Mouse (Mus musculus): Measurements from ENCODE around the gene Rpl37a. TPM values are rescaled to one million over a fixed set of nuclear protein-coding genes. Genes with fewer than 3 reads are reported as not detected.
A peak's percentile ranks its signal among the peaks of the same experiment; 100 is the strongest.

Rpl37a gene
- total and polyA plus RNA-seq, 3 experiments, result 364 to 661 (median 570) TPM

GRCm38 (mm10) chr1:72728781-72729180, 17.7 kb downstream of the Rpl37a start:
- Histone ChIP-seq H3K27me3 (ENCODE audit: control insufficient read depth, insufficient read depth, low read length) (no peaks in the 10 kb centered on the region), H3K4me3 (no peak overlapping the region), H3K9ac (ENCODE audit: low read depth, low read length) (no peak overlapping the region), H3K79me2 (replicated peaks; ENCODE audit: control insufficient read depth, insufficient read depth, low read length) (no peaks in the 10 kb centered on the region), H3K4me1 (ENCODE audit: control insufficient read depth, insufficient read depth, low read length) (no peaks in the 10 kb centered on the region), H3K27ac (no peak overlapping the region), H3K36me3 (ENCODE audit: control insufficient read depth, insufficient read depth, low read length) (no peaks in the 10 kb centered on the region)
- 87% methylated on average over 4 of the region's 4 CpGs for WGBS
- TF ChIP-seq POLR2A (IDR thresholded peaks at IDR 0.05; ENCODE audit: insufficient read depth, low read depth, low read length) (no peak), EP300 (IDR thresholded peaks at IDR 0.05; ENCODE audit: insufficient read depth, low read depth, low read length) (no peak), CTCF (IDR thresholded peaks at IDR 0.05) (no peak)
- intact Hi-C loops (cut with DNase I), result no loop called here
- DNase-seq, result no peak

DNA sequence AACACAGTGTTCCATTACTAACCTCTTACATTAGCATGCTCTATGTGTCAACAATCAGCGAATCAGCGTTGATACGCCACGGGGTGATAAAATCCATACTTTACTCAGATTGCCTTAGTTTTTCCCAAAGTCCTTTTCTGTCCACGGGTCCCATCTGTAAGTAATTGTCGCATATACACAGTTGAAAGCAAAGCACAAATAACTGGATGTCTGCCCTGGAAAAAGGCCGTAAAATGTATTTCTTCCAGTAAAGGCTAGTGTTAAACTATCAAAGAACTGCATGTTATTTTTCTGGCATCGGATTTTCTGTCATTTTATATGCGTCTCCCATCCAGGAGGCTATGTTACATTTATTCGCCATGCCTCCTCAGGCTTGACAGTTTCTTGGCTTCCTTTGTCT, 19.0 kb downstream of the Rpl37a start:
- whole genome bisulfite sequencing, result 79% methylated on average over 10 of the region's 10 CpGs
- no peak overlapping the region for H3K27ac ChIP-seq
- H3K4me1 ChIP-seq (ENCODE audit: control insufficient read depth, insufficient read depth, low read length), result no peaks in the 10 kb centered on the region
- intact Hi-C loops (cut with DNase I), result no loop called here
- H3K79me2 ChIP-seq (replicated peaks; ENCODE audit: control insufficient read depth, insufficient read depth, low read length), result no peaks in the 10 kb centered on the region
- H3K9ac ChIP-seq (ENCODE audit: low read depth, low read length), result no peak overlapping the region
- no peak for DNase-seq
- no peak overlapping the region for H3K4me3 ChIP-seq
- no peaks in the 10 kb centered on the region for H3K27me3 ChIP-seq (ENCODE audit: control insufficient read depth, insufficient read depth, low read length)
- TF ChIP-seq EP300 (IDR thresholded peaks at IDR 0.05; ENCODE audit: insufficient read depth, low read depth, low read length) (no peak), POLR2A (IDR thresholded peaks at IDR 0.05; ENCODE audit: insufficient read depth, low read depth, low read length) (no peak), CTCF (IDR thresholded peaks at IDR 0.05) (no peak)
- H3K36me3 ChIP-seq (ENCODE audit: control insufficient read depth, insufficient read depth, low read length), result no peaks in the 10 kb centered on the region

- no peak for TF ChIP-seq CTCF (IDR thresholded peaks at IDR 0.05)
- TF ChIP-seq POLR2A (IDR thresholded peaks at IDR 0.05; ENCODE audit: insufficient read depth, low read depth, low read length), result no peak
- TF ChIP-seq EP300 (IDR thresholded peaks at IDR 0.05; ENCODE audit: insufficient read depth, low read depth, low read length), result no peak
- H3K36me3 ChIP-seq (ENCODE audit: control insufficient read depth, insufficient read depth, low read length), result no peaks in the 10 kb centered on the region
- H3K4me3 ChIP-seq, result no peak overlapping the region
- no peaks in the 10 kb centered on the region for H3K27me3 ChIP-seq (ENCODE audit: control insufficient read depth, insufficient read depth, low read length)
- intact Hi-C loops (cut with DNase I), result no loop called here
- H3K79me2 ChIP-seq (replicated peaks; ENCODE audit: control insufficient read depth, insufficient read depth, low read length), result no peaks in the 10 kb centered on the region
- H3K9ac ChIP-seq (ENCODE audit: low read depth, low read length), result no peak overlapping the region
- no peak for DNase-seq
- 94% methylated on average over 9 of the region's 9 CpGs for WGBS
- no peak overlapping the region for H3K27ac ChIP-seq
- no peaks in the 10 kb centered on the region; the same call in 1 of the 2 replicates for H3K4me1 ChIP-seq (ENCODE audit: control insufficient read depth, insufficient read depth, low read length)
These were observed 22.2 kb downstream of the Rpl37a start for GRCm38 (mm10) chr1:72733191-72733691.

DNA sequence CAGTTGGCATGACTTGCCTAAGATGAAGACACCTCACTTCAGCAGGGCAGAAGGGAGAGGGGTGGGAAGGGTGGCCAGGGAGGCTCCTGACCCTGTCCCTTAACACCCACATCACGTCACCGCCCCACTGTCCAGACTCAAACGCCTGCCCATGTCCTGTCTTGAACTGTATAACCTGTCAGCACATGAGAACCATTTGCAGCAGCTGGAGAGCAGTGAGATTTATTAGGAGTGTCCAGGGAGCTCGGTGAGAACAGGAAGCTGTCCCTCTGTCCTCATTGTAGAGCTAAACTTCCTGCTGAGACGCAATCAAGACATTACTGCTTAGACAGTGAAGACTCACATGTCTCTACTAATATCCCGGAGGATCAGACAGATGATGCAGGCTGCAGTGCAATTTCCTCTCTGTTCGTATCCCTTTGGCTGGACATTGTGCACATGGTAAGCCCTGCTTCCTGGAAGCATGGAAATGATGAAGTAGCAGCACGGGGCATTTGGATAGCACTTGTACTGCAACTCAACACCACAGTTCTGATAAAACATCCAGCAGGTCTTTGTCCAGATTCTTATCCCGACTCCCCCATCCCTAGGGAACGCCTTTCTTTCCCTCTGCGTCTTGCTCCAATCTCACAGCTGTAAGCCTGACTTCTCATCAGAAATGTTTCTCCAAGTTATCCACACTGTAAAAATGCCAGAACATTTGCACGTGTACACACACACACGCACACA, 25.5 kb downstream of the Rpl37a start:
- no peaks in the 10 kb centered on the region for H3K36me3 ChIP-seq (ENCODE audit: control insufficient read depth, insufficient read depth, low read length)
- no peak overlapping the region for H3K4me3 ChIP-seq
- no peak for DNase-seq
- no peak overlapping the region for H3K9ac ChIP-seq (ENCODE audit: low read depth, low read length)
- TF ChIP-seq EP300 (IDR thresholded peaks at IDR 0.05; ENCODE audit: insufficient read depth, low read depth, low read length) (no peak), CTCF (IDR thresholded peaks at IDR 0.05) (no peak), POLR2A (IDR thresholded peaks at IDR 0.05; ENCODE audit: insufficient read depth, low read depth, low read length) (no peak)
- intact Hi-C loops (cut with DNase I), result no loop called here
- H3K4me1 ChIP-seq (ENCODE audit: control insufficient read depth, insufficient read depth, low read length), result no peaks in the 10 kb centered on the region; the same call in 1 of the 2 replicates
- H3K79me2 ChIP-seq (replicated peaks; ENCODE audit: control insufficient read depth, insufficient read depth, low read length), result no peaks in the 10 kb centered on the region
- H3K27me3 ChIP-seq (ENCODE audit: control insufficient read depth, insufficient read depth, low read length), result no peaks in the 10 kb centered on the region
- 29% methylated on average over 13 of the region's 13 CpGs for WGBS
- H3K27ac ChIP-seq, result no peak overlapping the region

- H3K4me1 ChIP-seq (ENCODE audit: control insufficient read depth, insufficient read depth, low read length), result no peaks in the 10 kb centered on the region; the same call in 1 of the 2 replicates
- DNase-seq, result peak; percentile 23 to 25
- 77% methylated on average over 15 of the region's 15 CpGs for WGBS
These were observed 28.0 kb downstream of the Rpl37a start for GRCm38 (mm10) chr1:72738946-72739680.

DNA sequence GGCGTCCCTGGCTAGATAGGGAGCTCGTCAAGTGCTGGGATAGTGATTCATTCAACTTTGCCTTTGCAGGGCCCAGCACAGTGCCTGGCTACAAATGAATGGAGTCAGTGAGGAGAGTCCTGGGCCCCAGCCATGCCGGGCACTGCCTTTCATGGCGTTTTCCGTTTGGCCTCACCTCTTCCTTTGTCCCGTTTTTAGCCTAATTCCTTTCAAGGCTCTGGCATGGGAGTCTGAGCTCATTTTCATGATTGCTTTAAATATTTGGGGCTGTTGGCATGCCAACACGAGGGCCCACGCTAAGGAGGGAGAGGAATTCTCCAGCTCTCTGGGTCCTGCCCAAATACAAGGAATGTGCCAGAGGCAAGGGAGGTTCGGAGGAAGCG, 28.6 kb downstream of the Rpl37a start:
- no peak overlapping the region for H3K4me3 ChIP-seq
- TF ChIP-seq CTCF (IDR thresholded peaks at IDR 0.05), result no peak
- TF ChIP-seq EP300 (IDR thresholded peaks at IDR 0.05; ENCODE audit: insufficient read depth, low read depth, low read length), result no peak
- TF ChIP-seq POLR2A (IDR thresholded peaks at IDR 0.05; ENCODE audit: insufficient read depth, low read depth, low read length), result no peak
- no peaks in the 10 kb centered on the region for H3K36me3 ChIP-seq (ENCODE audit: control insufficient read depth, insufficient read depth, low read length)
- no peaks in the 10 kb centered on the region; the same call in 1 of the 2 replicates for H3K4me1 ChIP-seq (ENCODE audit: control insufficient read depth, insufficient read depth, low read length)
- no peak for DNase-seq
- WGBS, result 71% methylated on average over 10 of the region's 10 CpGs
- intact Hi-C loops (cut with DNase I), result no loop called here
- no peaks in the 10 kb centered on the region for H3K27me3 ChIP-seq (ENCODE audit: control insufficient read depth, insufficient read depth, low read length)
- H3K79me2 ChIP-seq (replicated peaks; ENCODE audit: control insufficient read depth, insufficient read depth, low read length), result no peaks in the 10 kb centered on the region
- no peak overlapping the region for H3K27ac ChIP-seq
- no peak overlapping the region for H3K9ac ChIP-seq (ENCODE audit: low read depth, low read length)

More at GRCm38 (mm10) chr1:72738946-72739680, 28.0 kb downstream of the Rpl37a start:
- H3K79me2 ChIP-seq (replicated peaks; ENCODE audit: control insufficient read depth, insufficient read depth, low read length), result no peaks in the 10 kb centered on the region
- H3K36me3 ChIP-seq (ENCODE audit: control insufficient read depth, insufficient read depth, low read length), result no peaks in the 10 kb centered on the region
- no peaks in the 10 kb centered on the region for H3K27me3 ChIP-seq (ENCODE audit: control insufficient read depth, insufficient read depth, low read length)
- TF ChIP-seq EP300 (IDR thresholded peaks at IDR 0.05; ENCODE audit: insufficient read depth, low read depth, low read length), result no peak
- H3K27ac ChIP-seq, result no peak overlapping the region
- no peak overlapping the region for H3K4me3 ChIP-seq
- intact Hi-C loops (cut with DNase I), result no loop called here
- no peak overlapping the region for H3K9ac ChIP-seq (ENCODE audit: low read depth, low read length)

Measured in heart, adult 2 months (tissue).